Mouse (Mus musculus): ENCODE measurements at regions not wholly inside any gene's neighbourhood (a gene's known extent, or its start where the extent isn't known, plus 50 kb on each side); places are given as distances from the start of the nearest gene placed in this dataset.

GRCm38 (mm10) chr2:157674906-157675305 is 62.3 kb upstream of the Ctnnbl1 start:
- no peak for DNase-seq
- intact Hi-C loops (cut with DNase I), result no loop called here
- Histone ChIP-seq H3K36me3 (ENCODE audit: control insufficient read depth, insufficient read depth, low read length) (no peaks in the 10 kb centered on the region), H3K79me2 (replicated peaks; ENCODE audit: control insufficient read depth, insufficient read depth, low read length) (no peaks in the 10 kb centered on the region), H3K4me1 (ENCODE audit: control insufficient read depth, insufficient read depth, low read length) (no peaks in the 10 kb centered on the region), H3K27ac (no peak overlapping the region), H3K9ac (ENCODE audit: low read depth, low read length) (no peak overlapping the region), H3K4me3 (no peak overlapping the region), H3K27me3 (ENCODE audit: control insufficient read depth, insufficient read depth, low read length) (no peaks in the 10 kb centered on the region)
- WGBS, result 73% methylated on average over 19 of the region's 19 CpGs
- TF ChIP-seq EP300 (IDR thresholded peaks at IDR 0.05; ENCODE audit: insufficient read depth, low read depth, low read length) (no peak), CTCF (IDR thresholded peaks at IDR 0.05) (no peak), POLR2A (IDR thresholded peaks at IDR 0.05; ENCODE audit: insufficient read depth, low read depth, low read length) (no peak)

DNA sequence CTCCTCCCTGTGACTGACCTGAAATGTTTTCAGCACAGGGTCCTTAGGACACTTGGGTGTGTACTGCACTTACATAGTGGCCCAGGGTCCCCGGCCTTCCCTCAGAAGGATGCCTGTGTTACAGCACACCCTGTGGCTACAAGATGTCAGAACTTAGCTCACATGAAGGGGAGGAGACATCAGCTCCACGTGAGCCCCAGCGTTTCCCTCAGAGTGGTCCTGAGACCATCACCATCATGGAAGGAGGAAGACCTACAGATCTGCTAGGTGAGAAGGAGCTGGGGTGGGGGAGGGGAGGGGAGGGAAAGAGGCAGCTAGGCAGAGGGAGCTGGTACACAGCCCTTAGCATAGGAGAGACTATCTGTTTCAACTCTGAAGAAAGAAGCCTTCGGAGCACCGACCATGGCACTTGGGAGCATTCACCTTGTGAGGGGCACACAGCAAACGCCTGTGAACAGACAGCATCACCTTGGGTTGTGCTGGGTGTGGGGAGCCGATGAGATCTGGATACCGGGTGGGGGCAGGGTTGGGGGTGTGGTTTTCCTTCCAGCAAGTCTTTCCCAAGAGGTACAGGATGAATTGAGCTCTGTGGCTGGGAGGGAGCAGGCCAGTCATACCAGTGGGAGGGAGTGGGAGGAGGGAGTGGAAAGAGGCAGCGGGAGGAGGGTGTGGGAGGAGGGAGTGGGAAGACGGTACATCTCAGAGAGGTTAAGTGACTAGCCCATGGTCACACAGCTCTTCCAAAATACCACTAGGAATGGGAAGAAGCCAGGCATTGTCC is 60.6 kb upstream of the Ctnnbl1 start:
- no peak overlapping the region for H3K27ac ChIP-seq
- H3K9ac ChIP-seq (ENCODE audit: low read depth, low read length), result no peak overlapping the region
- H3K4me1 ChIP-seq (ENCODE audit: control insufficient read depth, insufficient read depth, low read length), result no peaks in the 10 kb centered on the region
- H3K27me3 ChIP-seq (ENCODE audit: control insufficient read depth, insufficient read depth, low read length), result no peaks in the 10 kb centered on the region
- intact Hi-C loops (cut with DNase I), result no loop called here
- WGBS, result 28% methylated on average over 10 of the region's 10 CpGs
- no peak overlapping the region for H3K4me3 ChIP-seq
- no peaks in the 10 kb centered on the region for H3K36me3 ChIP-seq (ENCODE audit: control insufficient read depth, insufficient read depth, low read length)
- H3K79me2 ChIP-seq (replicated peaks; ENCODE audit: control insufficient read depth, insufficient read depth, low read length), result no peaks in the 10 kb centered on the region
- DNase-seq, result no peak
- TF ChIP-seq CTCF (IDR thresholded peaks at IDR 0.05), result no peak
- TF ChIP-seq POLR2A (IDR thresholded peaks at IDR 0.05; ENCODE audit: insufficient read depth, low read depth, low read length), result no peak
- TF ChIP-seq EP300 (IDR thresholded peaks at IDR 0.05; ENCODE audit: insufficient read depth, low read depth, low read length), result no peak

DNA sequence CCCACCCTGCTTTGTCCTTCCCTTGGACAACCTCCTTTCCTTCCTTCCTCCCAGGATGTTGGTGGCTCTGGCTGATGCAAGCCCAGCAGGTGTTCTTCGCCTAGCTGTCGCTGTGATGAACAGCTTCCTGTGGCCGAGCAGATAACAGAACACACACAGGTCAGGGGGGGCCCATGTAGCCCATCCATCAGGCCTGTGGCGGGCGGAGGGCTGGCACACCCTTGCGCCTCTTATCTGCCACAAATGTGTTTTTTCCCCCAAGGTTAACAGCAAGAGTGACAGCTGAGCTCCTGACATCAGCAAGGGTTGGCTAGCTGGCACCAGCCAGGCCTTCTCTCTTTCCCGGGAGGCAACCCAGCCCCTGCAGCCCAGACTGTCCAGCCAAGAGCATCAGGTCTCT is 59.9 kb upstream of the Ctnnbl1 start:
- intact Hi-C loops (cut with DNase I), result no loop called here
- WGBS, result 8% methylated on average over 7 of the region's 7 CpGs
- Histone ChIP-seq H3K4me3 (no peak overlapping the region), H3K79me2 (replicated peaks; ENCODE audit: control insufficient read depth, insufficient read depth, low read length) (no peaks in the 10 kb centered on the region), H3K27me3 (ENCODE audit: control insufficient read depth, insufficient read depth, low read length) (no peaks in the 10 kb centered on the region), H3K27ac (no peak overlapping the region), H3K36me3 (ENCODE audit: control insufficient read depth, insufficient read depth, low read length) (no peaks in the 10 kb centered on the region), H3K4me1 (ENCODE audit: control insufficient read depth, insufficient read depth, low read length) (no peaks in the 10 kb centered on the region), H3K9ac (ENCODE audit: low read depth, low read length) (no peak overlapping the region)
- DNase-seq, result no peak
- TF ChIP-seq POLR2A (IDR thresholded peaks at IDR 0.05; ENCODE audit: insufficient read depth, low read depth, low read length) (no peak), CTCF (IDR thresholded peaks at IDR 0.05) (no peak), EP300 (IDR thresholded peaks at IDR 0.05; ENCODE audit: insufficient read depth, low read depth, low read length) (no peak)

DNA sequence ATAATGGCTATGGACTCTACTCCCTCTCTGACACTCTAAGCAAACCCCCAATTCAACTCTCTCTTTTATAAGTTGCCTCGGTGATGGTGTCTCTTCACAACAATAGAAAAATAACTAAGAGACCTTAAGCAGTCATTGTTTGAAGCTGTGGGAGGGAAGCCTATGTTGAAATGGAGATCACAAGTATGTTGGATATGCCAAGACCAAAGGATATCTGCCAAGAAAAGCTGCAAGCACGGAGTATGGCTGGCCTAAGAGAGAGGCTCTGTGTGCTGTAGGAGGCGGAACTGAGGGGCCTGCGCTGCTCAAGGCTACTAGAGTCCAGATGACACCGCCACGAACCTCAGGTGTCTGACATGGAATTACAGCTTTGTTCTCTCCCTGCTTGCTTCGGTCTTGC is 55.3 kb upstream of the Ctnnbl1 start:
- no peak for DNase-seq
- Histone ChIP-seq H3K4me3 (no peak overlapping the region), H3K4me1 (ENCODE audit: control insufficient read depth, insufficient read depth, low read length) (no peaks in the 10 kb centered on the region), H3K9ac (ENCODE audit: low read depth, low read length) (no peak overlapping the region), H3K36me3 (ENCODE audit: control insufficient read depth, insufficient read depth, low read length) (no peaks in the 10 kb centered on the region), H3K79me2 (replicated peaks; ENCODE audit: control insufficient read depth, insufficient read depth, low read length) (no peaks in the 10 kb centered on the region), H3K27me3 (ENCODE audit: control insufficient read depth, insufficient read depth, low read length) (peaks cover 3% of the 10 kb centered on the region; the same call in 1 of the 2 replicates), H3K27ac (no peak overlapping the region)
- TF ChIP-seq EP300 (IDR thresholded peaks at IDR 0.05; ENCODE audit: insufficient read depth, low read depth, low read length) (no peak), POLR2A (IDR thresholded peaks at IDR 0.05; ENCODE audit: insufficient read depth, low read depth, low read length) (no peak), CTCF (IDR thresholded peaks at IDR 0.05) (no peak)
- intact Hi-C loops (cut with DNase I), result no loop called here
- 76% methylated on average over 7 of the region's 7 CpGs for WGBS
